Mouse (Mus musculus): Measurements from ENCODE around the gene Heatr3. TPM values are rescaled to one million over a fixed set of nuclear protein-coding genes. Genes with fewer than 3 reads are reported as not detected.

Heatr3 gene
- polyA plus RNA-seq, 1 experiment = 5.3 TPM

DNA sequence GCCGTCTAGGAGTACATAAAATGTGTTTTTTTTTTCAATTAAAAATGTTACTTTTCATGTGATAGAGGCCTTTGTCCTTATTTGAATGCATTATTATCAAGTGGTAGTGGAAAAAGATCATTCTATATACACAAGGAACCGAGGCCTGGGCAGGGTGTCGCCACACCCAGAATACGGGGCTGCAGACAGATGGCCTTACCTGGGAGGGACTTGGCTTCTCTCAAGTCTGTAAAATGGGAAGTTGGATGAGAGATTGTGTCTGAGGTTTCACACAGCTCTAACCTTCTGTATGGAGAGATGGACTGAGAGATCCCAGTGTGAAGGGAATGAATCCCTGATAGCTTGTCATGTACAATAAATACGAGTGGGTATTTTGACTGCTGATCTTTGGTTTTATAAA is 6.4 kb downstream of the Heatr3 start:
- Histone ChIP-seq H3K27ac (ENCODE audit: control insufficient read depth, insufficient read depth, low read depth, low read length) (no peak overlapping the region), H3K27me3 (ENCODE audit: control insufficient read depth, insufficient read depth, low read length) (no peaks in the 10 kb centered on the region), H3K4me1 (ENCODE audit: control insufficient read depth, insufficient read depth, low read length) (no peaks in the 10 kb centered on the region), H3K4me3 (ENCODE audit: control insufficient read depth, low read depth, low read length) (no peak overlapping the region), H3K36me3 (ENCODE audit: control insufficient read depth, insufficient read depth, low read length) (no peaks in the 10 kb centered on the region)
- TF ChIP-seq POLR2A (IDR thresholded peaks at IDR 0.05; ENCODE audit: control insufficient read depth, low read depth, low read length) = no peak
- no peak for TF ChIP-seq CTCF (IDR thresholded peaks at IDR 0.05; ENCODE audit: control insufficient read depth, insufficient read depth, insufficient replicate concordance, low read depth, low read length)

DNA sequence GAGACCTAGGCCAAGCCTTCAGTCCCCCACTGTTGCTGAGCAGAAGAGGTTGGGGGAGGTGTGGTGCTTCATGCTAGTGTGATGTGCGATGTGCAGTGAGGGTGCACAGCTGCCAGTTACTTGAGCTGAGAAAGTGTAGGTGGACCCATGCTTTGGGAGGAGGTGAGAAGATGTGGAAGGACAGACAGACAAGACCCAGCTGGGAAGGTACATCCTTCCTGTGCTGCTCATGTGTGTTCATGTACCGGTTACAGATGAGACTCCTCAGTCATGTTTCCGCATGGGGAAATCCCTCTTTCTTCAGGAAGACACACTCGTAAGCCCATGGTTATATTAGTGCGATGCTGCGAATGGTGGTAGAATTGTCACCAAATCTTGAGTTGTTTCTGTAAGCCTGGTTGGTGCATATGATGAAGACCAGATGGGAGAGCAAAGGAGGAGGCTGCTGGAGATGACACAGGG is 13.3 kb downstream of the Heatr3 start:
- Histone ChIP-seq H3K27ac (ENCODE audit: control insufficient read depth, insufficient read depth, low read depth, low read length) (no peak overlapping the region), H3K4me1 (ENCODE audit: control insufficient read depth, insufficient read depth, low read length) (no peaks in the 10 kb centered on the region), H3K4me3 (ENCODE audit: control insufficient read depth, low read depth, low read length) (no peak overlapping the region), H3K36me3 (ENCODE audit: control insufficient read depth, insufficient read depth, low read length) (no peaks in the 10 kb centered on the region; the same call in 1 of the 2 replicates), H3K27me3 (ENCODE audit: control insufficient read depth, insufficient read depth, low read length) (no peaks in the 10 kb centered on the region)
- TF ChIP-seq POLR2A (IDR thresholded peaks at IDR 0.05; ENCODE audit: control insufficient read depth, low read depth, low read length) (no peak), CTCF (IDR thresholded peaks at IDR 0.05; ENCODE audit: control insufficient read depth, insufficient read depth, insufficient replicate concordance, low read depth, low read length) (no peak)

DNA sequence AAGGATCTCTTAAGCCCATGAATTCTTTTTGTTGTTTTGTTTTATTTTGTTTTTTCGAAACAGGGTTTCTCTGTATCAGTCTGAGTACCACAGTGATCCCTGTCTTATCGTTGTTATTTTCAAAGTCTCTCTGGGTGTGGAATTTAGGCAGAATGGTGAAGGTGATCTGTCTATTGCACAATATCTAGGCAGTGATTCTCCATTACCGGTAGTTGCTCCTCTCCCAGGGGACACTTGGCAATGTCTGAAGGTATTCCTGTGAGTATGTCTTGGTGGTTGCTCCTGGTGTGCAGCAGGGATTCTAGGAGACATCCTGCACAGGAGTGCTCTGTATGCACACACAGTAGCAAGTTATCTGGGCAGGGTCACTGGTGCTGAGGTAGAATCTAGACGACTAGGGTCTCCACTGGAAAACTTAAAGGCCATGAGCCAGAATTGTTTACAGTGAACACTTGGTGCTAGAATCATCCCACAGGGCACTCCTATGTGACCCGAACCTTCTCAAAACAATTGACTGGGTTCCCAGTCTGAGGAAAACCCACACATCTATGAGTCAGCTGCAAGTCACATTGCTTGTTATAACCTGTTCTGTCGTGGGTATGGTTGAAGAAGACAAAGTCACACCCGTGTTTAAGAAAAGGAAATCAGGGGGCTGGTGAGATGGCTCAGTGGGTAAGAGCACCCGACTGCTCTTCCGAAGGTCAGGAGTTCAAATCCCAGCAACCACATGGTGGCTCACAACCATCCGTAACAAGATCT is 22.8 kb downstream of the Heatr3 start:
- peaks cover 2% of the 10 kb centered on the region; the same call in 1 of the 2 replicates for H3K36me3 ChIP-seq (ENCODE audit: control insufficient read depth, insufficient read depth, low read length)
- no peaks in the 10 kb centered on the region for H3K27me3 ChIP-seq (ENCODE audit: control insufficient read depth, insufficient read depth, low read length)
- no peaks in the 10 kb centered on the region for H3K4me1 ChIP-seq (ENCODE audit: control insufficient read depth, insufficient read depth, low read length)
- H3K27ac ChIP-seq (ENCODE audit: control insufficient read depth, insufficient read depth, low read depth, low read length) = no peak overlapping the region
- no peak overlapping the region for H3K4me3 ChIP-seq (ENCODE audit: control insufficient read depth, low read depth, low read length)
- TF ChIP-seq POLR2A (IDR thresholded peaks at IDR 0.05; ENCODE audit: control insufficient read depth, low read depth, low read length) = no peak
- TF ChIP-seq CTCF (IDR thresholded peaks at IDR 0.05; ENCODE audit: control insufficient read depth, insufficient read depth, insufficient replicate concordance, low read depth, low read length) = no peak

DNA sequence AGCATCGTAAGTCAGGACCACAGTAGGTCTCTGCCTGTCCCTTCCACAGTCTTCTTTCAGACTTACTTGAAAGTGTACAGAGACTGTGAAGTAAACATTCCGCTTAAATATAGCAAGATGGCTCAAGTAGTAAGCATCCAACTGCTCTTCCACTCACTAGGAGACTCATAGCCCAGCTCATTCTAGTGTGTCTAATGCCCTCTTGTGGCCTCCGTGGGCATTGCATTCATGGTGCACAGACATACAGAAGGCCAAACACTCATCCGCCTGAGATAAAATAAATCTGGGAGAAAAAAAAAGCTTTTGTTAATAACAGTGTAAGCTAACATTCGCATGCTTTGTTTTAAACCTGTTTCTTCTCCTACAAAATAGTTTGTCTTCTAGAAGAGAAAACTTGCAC is 23.8 kb downstream of the Heatr3 start:
- Histone ChIP-seq H3K27ac (ENCODE audit: control insufficient read depth, insufficient read depth, low read depth, low read length) (no peak overlapping the region), H3K27me3 (ENCODE audit: control insufficient read depth, insufficient read depth, low read length) (no peaks in the 10 kb centered on the region), H3K36me3 (ENCODE audit: control insufficient read depth, insufficient read depth, low read length) (peaks cover 2% of the 10 kb centered on the region; the same call in 1 of the 2 replicates), H3K4me3 (ENCODE audit: control insufficient read depth, low read depth, low read length) (no peak overlapping the region), H3K4me1 (ENCODE audit: control insufficient read depth, insufficient read depth, low read length) (no peaks in the 10 kb centered on the region)
- TF ChIP-seq CTCF (IDR thresholded peaks at IDR 0.05; ENCODE audit: control insufficient read depth, insufficient read depth, insufficient replicate concordance, low read depth, low read length) (peak; percentile 37; the same call in 1 of the 2 replicates), POLR2A (IDR thresholded peaks at IDR 0.05; ENCODE audit: control insufficient read depth, low read depth, low read length) (no peak)

DNA sequence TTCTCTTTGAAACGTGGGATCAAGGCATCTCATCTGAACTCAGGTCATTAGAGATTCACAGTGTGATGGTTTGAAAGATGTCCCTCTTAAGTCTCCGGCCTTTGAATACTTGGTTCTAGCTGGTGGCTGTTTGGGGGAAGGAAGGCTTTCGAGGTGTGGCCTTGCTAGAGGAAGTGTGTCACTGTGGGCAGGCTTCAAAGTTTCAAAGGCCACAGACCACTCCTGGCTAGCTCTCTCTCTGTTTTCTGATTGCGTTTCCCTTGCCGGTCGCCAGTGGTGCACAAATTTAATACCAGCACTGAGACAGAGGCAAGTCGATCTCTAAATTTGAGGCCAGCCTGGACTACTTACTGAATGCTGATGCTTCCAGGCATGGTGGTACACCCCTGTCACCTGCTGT is 37.6 kb downstream of the Heatr3 start:
- no peaks in the 10 kb centered on the region for H3K27me3 ChIP-seq (ENCODE audit: control insufficient read depth, insufficient read depth, low read length)
- peak overlapping the region; percentile 74 for H3K4me3 ChIP-seq (ENCODE audit: control insufficient read depth, low read depth, low read length)
- no peaks in the 10 kb centered on the region for H3K4me1 ChIP-seq (ENCODE audit: control insufficient read depth, insufficient read depth, low read length)
- TF ChIP-seq CTCF (IDR thresholded peaks at IDR 0.05; ENCODE audit: control insufficient read depth, insufficient read depth, insufficient replicate concordance, low read depth, low read length) = no peak
- TF ChIP-seq POLR2A (IDR thresholded peaks at IDR 0.05; ENCODE audit: control insufficient read depth, low read depth, low read length) = no peak
- no peak overlapping the region for H3K27ac ChIP-seq (ENCODE audit: control insufficient read depth, insufficient read depth, low read depth, low read length)
- no peaks in the 10 kb centered on the region for H3K36me3 ChIP-seq (ENCODE audit: control insufficient read depth, insufficient read depth, low read length)

DNA sequence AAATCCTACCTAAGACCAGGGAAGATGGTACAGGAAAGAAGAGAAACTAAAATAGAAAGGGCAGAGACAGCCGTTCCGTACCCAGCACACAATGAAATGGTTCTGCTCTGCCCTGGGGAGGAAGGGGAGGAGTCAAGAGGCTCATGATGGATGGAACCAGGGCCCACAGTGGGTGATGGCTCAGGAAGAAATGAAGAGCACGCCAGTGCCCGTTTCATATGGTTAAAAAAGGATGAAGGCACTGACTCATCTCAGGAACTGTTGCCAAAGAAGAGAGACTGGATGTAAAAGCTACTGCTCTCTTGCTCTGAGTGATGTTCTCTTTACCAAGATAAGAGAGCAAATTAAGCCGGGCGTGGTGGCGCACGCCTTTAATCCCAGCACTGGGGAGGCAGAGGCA is 39.6 kb downstream of the Heatr3 start:
- H3K27ac ChIP-seq (ENCODE audit: control insufficient read depth, insufficient read depth, low read depth, low read length) = no peak overlapping the region
- H3K4me1 ChIP-seq (ENCODE audit: control insufficient read depth, insufficient read depth, low read length) = no peaks in the 10 kb centered on the region
- H3K4me3 ChIP-seq (ENCODE audit: control insufficient read depth, low read depth, low read length) = peak overlapping the region; percentile 81
- no peaks in the 10 kb centered on the region for H3K36me3 ChIP-seq (ENCODE audit: control insufficient read depth, insufficient read depth, low read length)
- TF ChIP-seq CTCF (IDR thresholded peaks at IDR 0.05; ENCODE audit: control insufficient read depth, insufficient read depth, insufficient replicate concordance, low read depth, low read length) (no peak), POLR2A (IDR thresholded peaks at IDR 0.05; ENCODE audit: control insufficient read depth, low read depth, low read length) (no peak)
- no peaks in the 10 kb centered on the region for H3K27me3 ChIP-seq (ENCODE audit: control insufficient read depth, insufficient read depth, low read length)

DNA sequence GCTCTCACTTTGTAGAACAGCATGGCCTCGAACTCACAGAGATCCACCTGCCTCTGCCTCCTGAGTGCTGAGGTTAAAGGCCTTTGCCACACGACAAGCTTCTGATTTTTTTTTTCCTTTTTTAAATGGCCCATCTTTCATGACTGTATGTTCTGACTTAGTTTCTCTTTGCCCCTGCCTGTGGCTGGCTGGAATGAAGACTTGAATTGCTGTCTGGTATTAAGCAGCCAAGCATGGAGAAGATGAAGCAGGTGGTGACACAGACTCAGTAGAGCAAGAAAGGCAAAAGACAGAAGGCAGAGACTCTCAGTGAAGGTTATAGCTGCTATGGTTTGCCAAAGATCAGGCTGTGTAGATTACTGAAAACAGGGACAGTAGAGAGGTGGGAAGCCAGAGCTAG is 45.5 kb downstream of the Heatr3 start:
- H3K4me1 ChIP-seq (ENCODE audit: control insufficient read depth, insufficient read depth, low read length) = no peaks in the 10 kb centered on the region
- H3K27ac ChIP-seq (ENCODE audit: control insufficient read depth, insufficient read depth, low read depth, low read length) = no peak overlapping the region
- no peak for TF ChIP-seq POLR2A (IDR thresholded peaks at IDR 0.05; ENCODE audit: control insufficient read depth, low read depth, low read length)
- no peak for TF ChIP-seq CTCF (IDR thresholded peaks at IDR 0.05; ENCODE audit: control insufficient read depth, insufficient read depth, insufficient replicate concordance, low read depth, low read length)
- no peak overlapping the region for H3K4me3 ChIP-seq (ENCODE audit: control insufficient read depth, low read depth, low read length)
- no peaks in the 10 kb centered on the region for H3K27me3 ChIP-seq (ENCODE audit: control insufficient read depth, insufficient read depth, low read length)
- no peaks in the 10 kb centered on the region for H3K36me3 ChIP-seq (ENCODE audit: control insufficient read depth, insufficient read depth, low read length)
